Mouse (Mus musculus) spleen, postnatal 14 days (tissue): ENCODE measurements around the gene C9orf72.
A peak's percentile ranks its signal among the peaks of the same experiment; 100 is the strongest.
"Not testable (repeated sequence)": the region's sequence is repeated elsewhere in the genome, so short reads cannot be mapped to it uniquely, and the experiment has no call there.

Source experiments
- DNase-seq, 2 experiments: peaks; one replicate each; pipeline ENCODE4 v3.0.0; 2021 to 2022; ENCODE audit warnings: low spot score in 2 of 2

Gene C9orf72

DNA sequence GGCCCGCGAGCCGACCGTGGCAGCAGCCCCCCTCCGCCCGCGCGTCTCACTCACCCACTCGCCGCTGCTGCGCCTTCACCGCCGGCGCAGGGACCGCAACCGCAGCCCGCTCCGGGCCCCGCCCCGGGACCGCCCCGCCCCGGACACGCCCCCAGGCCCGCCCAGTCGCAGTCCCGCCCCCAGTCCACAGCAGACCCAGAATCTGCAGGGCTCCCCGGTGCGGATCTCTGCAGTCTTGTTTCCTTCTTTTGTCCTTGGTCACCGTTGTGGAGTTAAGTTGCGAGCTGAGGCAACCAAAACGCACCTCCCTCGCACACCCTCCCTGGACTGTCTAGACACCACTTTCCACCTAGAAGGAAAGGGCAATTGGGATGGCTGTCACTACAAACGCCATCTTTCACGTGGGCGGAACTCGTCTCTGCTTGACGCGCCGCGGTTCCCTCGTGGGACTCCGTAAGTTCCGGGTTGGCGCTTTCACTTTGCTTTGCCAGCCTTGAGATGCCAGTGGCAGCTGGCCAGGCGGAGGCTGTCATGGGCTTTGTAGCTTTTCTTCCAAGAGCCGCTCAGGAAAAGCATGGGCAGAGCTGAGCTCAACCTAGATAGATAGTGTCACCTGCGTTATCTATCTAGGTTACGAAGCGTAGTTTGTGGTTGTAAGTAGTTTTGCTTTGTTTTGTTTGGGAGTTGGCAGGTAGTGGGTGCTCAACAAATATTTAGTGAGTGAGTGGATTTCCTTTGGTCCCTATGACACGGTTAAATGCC is at the start of gene C9orf72:
C9orf72 (minus strand) TSS at position 442 of the 762 bp plus-strand sequence.
- peak; percentile 80 to 88 for DNase-seq

DNA sequence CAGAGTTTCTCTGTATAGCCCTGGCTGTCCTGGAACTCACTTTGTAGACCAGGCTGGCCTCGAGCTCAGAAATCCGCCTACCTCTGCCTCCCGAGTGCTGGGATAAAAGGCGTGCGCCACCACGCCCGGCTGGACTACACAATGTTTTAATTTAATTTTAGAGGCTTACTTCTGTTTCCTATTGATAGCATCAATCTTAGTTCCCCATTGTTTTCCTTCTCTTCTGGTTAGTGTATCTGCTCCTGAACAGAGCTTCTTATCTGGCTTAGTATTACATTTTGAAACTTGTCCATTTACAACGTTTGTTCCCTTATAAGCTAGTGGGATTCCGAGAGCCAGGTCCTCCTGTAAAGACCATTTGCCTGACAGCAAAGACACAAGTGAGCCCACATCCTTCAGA is 33.0 kb upstream of the C9orf72 start:
- DNase-seq = no peak

DNA sequence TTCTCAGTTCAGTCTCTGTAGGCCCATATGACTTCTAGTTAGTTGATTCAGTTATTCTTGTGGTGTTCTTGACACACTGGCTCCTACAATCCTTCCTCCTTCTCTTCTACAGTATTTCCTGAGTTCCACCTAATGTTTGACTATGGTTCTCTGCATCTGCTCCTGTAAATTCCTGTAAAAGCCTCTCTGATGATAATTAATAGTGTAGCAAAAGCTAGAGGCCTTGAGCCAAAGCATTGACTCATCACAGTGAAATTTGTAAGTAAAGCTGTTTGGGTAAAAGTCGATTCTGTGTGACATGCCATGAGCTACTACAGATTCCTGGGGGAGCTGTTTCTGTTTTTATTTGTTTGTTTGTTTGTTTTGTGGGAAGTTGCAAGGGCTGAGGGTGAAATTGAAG is 18.0 kb upstream of the C9orf72 start:
- no peak for DNase-seq

- DNase-seq = no peak
These were observed 15.8 kb upstream of the C9orf72 start for GRCm38 (mm10) chr4:35241735-35242134.

GRCm38 (mm10) chr4:35238696-35239095 is 12.7 kb upstream of the C9orf72 start:
- DNase-seq = no peak

DNA sequence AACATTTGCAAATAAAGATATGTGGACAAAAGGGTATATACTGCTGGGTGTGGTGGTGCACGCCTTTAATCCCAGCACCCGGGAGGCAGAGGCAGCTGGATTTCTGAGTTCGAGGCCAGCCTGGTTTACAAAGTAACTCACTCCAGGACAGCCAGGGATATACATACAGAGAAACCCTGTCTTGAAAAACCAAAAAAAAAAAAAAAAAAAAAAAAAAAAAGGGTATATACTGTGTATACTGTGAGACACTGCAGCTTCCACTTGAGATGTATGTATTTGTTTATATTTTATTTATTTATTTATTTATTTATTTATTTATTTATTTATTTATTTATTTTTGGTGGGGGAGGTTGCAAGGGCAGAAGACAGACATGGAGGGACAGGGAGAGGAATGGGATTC is 12.3 kb upstream of the C9orf72 start:
- not testable (repeated sequence) for DNase-seq

- no peak for DNase-seq
These were observed 10.3 kb upstream of the C9orf72 start for GRCm38 (mm10) chr4:35236313-35236712.

- no peak for DNase-seq
These were observed 2.3 kb upstream of the C9orf72 start for GRCm38 (mm10) chr4:35228260-35228659.

DNA sequence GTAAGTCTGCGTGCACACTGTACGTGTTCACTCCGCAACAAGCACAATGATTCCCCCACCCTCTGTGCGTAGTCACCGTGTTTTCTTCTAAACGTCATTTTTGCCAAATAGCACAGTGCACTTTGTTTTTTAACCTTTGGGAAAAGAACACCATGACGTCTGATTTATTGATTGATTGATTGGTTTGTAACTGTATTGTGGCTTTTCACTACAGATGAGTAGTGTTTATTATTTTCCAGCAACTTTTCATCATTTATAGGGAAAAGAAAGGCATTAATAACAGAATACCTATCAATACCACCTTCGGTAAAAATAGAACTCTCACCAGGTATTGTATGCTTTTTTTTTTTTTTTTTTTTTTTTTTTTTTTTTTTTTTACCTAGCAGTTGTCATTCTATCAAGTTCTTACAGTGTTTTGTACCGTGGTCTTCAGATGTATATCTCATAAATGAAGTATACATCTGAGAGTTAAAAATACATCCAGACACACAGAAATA is 569 bp upstream of the C9orf72 start:
- DNase-seq = no peak

- DNase-seq = no peak
These were observed 738 bp downstream of the C9orf72 start for GRCm38 (mm10) chr4:35225141-35225733.

GRCm38 (mm10) chr4:35224101-35224500 is 1.9 kb downstream of the C9orf72 start:
- no peak for DNase-seq

DNA sequence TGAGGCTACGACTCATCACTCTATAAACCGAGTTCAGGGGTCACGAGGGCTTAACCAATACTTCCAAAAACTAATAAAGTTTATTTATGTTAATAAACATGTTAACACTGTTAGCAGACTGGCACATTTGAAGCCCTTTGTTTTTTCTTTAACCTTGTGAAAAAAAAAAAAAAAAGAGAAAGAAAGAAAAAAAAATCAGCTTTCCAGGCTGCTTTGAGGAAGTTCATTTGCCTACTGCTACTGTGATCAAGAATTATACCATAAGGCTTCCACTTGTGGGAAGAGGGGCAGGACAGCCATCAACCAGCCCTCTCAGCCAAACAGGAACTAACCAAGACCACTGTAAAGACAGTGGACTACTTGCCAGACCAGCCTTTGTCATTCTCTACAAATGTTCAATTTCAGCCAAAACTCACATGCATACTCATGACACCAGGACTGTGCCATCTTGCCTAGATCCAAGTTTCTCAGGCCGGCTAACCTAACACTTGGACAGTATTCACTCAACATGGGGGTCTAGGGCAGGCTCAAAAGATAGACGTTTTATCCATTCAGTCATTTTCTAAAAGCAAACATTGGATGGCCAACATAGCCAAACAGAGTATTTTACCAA is 2.5 kb downstream of the C9orf72 start:
- DNase-seq = no peak

GRCm38 (mm10) chr4:35221903-35222302 is 4.1 kb downstream of the C9orf72 start:
- no peak for DNase-seq

- no peak for DNase-seq
These were observed 4.8 kb downstream of the C9orf72 start for GRCm38 (mm10) chr4:35221131-35221530.

DNA sequence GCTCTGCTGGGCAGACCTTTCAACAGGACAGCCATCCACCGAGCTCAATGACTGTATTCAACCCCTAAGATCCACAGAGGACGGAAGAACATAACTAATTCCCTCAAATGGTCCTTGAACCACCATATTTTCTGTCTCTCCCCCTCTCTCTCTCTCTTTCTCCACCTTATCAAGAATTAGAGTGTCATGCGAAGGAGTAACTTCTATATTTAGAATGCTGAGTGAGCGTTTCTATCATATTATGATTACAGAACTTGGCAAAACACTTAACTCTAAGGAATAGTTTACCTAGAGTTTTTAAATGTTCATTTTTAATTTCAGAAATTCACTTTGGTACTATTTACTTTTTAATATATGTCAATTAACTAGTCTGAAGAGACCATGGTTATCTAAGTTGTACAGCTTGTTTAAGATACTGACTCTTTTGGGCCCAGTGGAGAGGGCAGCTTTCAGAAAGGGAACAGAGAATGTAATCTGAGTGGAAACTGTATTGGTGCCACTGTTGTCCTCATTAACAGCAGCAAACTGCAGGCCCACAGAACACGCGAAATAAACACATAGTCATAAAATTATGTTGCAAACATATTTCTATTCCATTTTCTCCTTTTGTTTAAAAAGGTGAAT is 5.8 kb downstream of the C9orf72 start:
- no peak for DNase-seq

DNA sequence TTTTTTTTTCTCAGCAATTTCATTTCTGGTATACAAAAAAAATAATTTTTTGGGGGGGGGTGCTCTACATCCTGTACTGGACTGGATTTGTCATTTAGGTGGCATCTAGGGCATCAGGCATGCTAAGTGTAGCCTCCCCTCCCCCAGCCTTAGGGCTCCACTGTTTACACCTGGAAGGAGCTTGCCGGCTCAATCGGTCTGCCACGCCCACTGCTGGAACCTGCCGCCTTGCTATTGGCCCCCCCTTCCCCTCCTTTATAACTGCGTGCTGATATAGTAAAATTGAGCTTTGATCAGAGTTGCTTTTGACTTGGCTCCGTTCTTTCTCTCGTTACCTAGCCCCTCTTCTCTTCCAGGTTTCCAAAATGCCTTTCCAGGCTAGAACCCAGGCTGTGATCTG is 21.3 kb downstream of the C9orf72 start:
- no peak for DNase-seq

DNA sequence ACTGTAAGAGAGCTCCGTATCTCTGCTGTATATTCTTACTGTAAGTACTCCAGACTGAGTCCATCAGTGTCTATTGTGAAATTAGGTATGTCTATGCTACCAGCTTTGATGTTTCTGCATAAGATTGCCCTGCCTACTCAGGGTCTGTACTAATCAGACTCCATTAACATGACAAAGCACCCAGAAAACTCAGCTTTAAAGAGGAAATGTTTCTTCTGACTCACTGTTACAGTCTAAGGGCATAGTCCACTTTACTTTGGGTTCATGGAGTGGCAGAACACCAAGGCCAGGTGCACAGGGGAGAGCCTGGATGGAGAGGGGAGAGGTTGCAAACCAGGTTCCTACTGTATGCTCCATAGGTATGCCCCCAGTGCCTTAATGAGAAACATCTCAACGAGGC is 22.3 kb downstream of the C9orf72 start:
- no peak for DNase-seq

- no peak for DNase-seq
These were observed 24.3 kb downstream of the C9orf72 start for GRCm38 (mm10) chr4:35201700-35202099.

DNA sequence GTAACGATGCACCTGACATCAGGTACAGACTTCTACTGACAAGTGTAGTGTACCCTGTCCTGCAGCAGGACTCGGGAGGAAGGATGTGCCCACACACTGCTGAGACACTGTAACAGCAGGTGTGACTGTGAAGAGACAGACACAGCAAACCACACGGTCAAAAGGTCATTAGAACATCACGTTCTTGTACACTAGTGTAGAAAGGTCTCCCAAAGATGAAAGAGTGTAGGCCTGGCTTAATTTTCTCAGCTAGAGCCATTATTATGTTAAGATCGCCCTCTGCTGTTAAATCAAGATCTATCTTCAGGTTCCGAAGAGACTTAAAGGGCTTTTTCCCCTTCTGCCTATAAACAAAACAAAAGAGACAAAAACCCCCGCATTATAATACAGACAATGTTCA is 33.2 kb downstream of the C9orf72 start:
- DNase-seq = no peak

- DNase-seq = no peak
These were observed 36.2 kb downstream of the C9orf72 start for GRCm38 (mm10) chr4:35189794-35190193.

DNA sequence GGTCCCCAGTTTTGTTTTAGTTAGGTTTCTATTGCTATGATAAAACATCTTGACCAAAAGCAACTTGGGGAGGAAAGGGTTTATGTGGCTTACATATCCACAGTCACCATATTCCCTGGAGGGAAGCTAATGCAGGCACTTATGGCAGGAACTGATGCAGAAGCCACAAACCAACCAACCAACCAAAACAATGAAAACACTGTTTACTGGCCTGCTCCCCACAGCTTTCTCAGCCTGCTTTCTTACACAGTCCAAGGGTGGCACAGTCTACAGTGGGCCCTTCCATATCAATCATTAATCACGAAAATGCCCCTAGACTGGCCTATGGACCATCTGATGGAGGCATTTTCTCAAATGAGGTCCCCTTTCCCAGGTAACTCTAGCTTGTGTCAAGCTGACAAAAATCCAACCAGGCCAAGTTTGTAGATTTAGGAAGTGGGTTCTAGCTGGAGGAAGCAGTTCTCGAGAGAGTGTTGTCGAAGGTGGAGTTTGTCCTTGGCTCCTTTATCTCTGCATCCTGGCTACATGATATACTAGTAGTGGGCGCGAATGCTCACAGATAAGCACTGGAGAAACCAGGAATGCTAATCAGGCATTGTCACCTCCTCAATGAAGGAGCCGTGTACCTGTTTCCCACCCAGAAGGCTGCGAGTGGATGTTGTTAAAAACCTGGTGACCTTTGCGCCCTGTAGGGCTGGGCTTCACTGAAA is 38.2 kb downstream of the C9orf72 start:
- DNase-seq = no peak
